Mouse (Mus musculus) ovary, postnatal 10 days (tissue): Measurements from ENCODE around the gene Dlx6.

Experiments used
- DNase-seq: peaks from one replicate; pipeline ENCODE4 v3.0.0; 2022; ENCODE audit warnings: low spot score

Dlx6 gene

DNA sequence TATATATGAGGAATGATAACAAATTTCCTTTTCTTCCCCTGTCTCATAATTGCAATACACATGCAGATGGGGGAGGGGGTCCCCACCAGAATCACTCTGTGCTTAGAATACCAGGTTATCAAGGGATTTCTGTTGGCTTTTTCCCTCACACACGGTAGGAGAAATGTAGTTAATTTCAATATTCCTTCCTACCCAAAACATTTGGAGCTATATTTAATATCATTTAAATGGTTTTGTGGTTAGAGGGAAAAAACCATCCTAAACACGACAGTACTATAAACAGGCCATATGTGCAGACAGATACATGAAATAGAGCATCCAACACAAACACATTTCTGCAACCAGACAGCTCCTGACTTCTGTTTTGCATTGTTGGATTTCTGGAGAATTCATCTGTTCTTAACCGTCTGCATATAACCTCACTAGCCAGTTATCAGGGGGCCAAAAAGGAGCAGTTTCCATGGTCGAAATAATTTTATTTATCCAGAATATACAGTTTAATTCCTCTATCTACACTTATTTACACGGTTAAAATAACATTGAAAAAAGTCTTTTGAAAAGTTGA lies 14.3 kb downstream of the Dlx6 start:
- DNase-seq = no peak

DNA sequence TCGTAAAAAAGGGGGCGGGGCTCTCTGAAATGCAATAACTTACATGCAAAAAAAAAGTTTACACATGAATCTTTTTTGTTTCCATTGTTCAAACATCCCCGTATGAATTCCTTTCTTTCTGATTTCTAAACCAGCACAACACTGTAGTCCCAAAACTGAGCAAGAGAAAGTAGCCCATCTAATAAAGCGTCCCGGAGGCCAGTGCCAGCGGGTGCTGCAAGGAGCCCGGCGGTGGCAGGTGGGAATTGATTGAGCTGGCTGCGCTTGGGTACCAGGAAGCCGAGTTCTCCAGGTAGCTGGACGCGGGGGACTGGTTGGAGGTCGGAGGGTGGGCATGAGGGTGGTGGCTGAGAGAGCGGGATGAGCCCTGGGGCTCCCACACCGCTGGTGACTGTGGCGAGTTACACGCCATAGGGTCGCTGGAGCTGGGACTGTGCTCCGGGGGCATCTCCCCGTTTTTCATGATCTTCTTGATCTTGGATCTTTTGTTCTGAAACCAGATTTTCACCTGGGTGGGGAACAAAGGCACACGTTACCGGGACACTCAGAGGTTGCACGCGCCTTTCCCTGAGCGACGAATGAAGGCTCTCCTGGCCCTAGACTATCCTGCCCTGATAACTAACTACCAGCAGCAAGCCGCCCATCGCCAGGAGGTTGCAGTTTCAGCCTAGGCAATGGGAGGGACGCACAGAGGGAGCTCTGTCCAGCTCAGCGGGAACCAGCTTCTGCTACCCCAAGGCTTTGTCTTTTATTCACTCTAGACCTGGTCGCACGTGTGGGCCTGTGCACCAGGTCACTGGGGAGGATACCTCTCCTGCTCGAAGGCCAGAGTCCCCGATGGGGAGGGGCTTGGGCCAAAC lies 15.1 kb downstream of the Dlx6 start:
- DNase-seq = no peak

DNA sequence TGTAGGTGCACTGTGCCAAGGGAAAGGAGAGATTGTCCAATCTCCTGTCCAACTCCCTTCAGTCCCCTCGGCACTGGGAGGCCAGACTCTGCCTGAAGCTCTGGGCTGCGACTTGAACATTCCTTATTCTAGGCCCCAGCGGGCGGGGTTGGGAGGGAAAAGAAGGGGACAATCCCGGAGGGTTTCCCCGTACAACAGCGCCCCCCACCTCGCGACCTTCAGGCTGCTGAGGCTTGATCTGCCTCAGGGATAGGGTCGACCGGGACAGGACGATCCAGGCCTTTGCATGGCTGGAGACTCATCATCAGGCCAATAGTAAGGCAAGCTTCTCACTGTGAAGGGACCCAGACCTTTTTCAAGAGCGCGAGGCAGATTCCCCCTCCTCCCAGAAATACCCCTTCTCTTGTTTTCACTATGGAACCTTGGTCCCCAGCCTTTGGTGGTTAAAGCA lies 15.7 kb downstream of the Dlx6 start:
- DNase-seq = no peak

DNA sequence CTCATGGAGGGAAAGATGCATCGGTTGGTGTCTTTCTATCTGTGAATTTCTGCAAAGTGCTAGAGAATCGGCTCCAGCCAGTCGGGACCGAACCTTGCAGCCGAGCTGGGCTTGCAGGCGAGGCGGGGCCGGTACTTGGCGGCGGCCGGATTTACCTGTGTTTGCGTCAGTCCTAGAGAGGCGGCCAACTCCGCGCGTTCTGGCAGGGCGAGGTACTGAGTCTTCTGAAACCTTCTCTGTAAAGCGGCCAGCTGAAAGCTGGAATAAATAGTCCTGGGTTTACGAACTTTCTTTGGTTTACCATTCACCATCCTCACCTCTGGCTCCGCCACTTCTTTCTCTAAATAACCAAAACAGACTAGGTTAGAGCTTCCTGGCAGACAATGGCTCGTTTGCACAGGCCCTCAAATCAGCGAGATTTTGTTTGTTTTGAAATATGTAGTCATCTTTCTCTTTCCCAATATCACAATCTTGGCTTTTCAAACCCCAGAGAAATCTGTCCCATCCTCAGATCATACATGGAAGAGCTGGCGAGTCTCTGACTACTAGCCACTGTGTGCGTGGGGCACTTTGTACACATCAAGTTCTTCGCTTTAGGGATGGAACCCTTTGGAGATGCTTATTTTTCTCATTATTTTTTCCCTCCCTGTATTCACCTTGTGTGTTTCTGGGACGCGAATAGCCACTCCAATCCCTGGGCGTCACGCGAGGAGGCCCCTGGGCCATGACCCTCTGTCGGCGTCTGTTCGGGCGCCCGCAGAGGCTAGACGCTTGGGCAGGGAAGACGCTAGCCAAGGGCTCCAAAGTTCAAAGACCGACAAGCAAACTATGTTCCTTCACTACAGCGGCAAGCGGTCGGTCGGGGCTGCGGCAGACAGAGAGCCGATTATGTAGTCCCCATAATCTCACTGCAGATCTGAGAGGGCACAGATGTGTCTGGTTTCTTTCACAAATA lies 16.5 kb downstream of the Dlx6 start:
- no peak for DNase-seq

DNA sequence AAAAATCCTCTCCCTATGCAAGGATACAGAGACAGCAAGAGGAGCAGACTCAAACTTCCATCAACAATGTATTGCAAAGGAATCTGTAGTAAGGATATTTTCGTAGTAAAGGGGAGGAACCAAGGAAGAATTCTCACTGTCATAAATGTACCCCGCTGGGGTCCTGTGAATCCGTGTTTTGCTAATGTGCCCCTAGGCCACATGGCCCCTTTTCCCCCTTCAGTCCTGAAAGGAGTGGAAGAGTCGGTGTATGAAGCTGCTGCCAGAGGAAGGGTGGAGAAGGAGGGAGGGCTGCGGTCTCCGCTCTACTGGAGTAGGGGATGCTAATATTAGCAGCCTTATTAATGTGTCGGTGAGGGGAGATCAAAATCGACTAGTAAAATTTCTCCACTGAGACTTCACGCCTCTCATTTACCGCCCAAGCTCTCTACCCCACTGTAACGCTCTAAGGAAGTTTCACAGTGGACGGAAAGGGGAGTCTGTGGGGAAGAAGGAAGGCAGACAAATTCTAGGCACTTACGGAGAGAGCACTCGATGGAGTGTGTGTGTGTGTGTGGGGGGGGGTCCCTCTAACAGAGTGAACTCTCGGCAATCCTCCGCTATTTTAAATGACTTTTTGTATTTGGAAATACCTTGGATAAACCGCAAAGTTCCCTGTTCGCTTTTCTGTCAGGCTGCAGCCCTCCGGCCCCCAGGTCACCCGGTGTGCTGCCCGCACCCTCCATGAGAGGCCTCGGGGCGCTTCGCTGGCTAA lies 17.4 kb downstream of the Dlx6 start:
- DNase-seq = no peak

GRCm38 (mm10) chr6:6881115-6881637 lies 18.0 kb downstream of the Dlx6 start:
- DNase-seq = no peak

DNA sequence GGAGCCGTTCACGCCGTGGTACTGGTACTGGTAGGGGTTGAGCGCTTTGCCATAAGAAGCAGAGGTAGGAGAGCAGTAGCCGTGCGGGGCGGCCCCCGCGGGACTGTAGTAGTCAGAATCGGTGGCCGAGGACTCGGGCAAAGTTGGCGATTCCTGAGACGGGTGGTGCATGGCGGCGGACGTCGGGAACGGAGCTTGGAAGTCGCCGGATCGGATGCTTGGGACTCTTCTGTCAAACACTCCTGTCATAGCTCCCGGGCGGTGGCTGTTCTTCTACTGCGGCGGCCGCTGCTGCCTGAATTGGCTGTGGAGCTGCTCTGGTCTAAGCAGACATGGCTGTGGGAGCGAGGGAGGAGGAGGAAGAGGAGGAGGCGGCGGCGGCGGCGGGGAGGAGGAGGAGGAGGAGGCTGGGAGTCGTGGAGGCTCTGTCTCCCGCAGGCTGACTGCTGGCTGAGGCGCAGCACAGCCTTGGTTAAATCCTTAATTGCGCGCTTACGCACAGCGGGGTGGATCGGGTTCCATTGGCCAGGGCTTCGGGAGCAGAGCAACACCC lies 18.6 kb downstream of the Dlx6 start, which contains the start of gene Dlx5:
Dlx5 (minus strand) TSS at position 448 of the 553 bp plus-strand sequence.
- DNase-seq = no peak

DNA sequence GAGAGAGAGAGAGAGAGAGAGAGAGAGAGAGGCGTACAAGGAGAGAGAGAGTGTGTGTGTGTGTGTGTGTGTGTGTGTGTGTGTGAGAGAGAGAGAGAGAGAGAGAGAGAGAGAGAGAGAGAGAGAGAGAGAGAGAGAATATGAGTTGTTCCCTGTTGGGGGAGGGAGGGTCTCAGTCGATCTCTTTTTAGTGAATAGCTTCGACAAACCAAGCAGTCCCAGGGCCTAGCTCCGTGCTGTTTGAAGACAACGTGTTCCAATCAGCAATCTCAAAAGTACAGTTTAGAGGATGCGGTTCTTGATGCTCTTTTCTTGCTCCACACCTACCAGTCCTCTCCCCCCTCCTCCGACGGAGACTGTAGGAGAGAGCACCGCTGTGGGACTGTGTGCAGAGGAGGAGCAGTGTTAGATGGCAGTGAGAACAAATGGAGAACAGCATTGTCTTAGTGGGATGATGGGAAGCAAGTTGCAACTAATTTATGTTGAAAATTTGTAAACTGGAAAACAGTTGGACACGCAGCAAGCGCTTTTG lies 19.2 kb downstream of the Dlx6 start:
- DNase-seq = no peak

DNA sequence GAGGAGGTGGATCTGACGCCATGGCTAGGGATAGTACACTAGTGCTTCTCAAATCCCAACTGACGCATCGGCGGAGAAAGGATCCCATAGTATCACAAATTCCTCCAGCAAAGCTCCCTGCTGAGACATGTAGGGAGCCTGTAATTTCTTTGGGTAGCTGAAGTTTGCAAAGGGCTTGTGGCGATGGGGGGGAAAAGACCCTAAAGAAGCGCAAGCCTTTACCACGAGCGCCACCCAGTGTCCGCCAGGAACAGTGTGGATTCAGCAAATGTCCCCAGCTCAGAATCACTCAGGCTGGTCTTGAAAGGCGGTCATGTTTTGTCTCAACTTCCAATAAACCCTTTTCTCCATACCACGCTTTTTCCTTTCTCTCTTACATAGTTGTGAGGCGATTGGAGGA lies 21.8 kb downstream of the Dlx6 start:
- no peak for DNase-seq

DNA sequence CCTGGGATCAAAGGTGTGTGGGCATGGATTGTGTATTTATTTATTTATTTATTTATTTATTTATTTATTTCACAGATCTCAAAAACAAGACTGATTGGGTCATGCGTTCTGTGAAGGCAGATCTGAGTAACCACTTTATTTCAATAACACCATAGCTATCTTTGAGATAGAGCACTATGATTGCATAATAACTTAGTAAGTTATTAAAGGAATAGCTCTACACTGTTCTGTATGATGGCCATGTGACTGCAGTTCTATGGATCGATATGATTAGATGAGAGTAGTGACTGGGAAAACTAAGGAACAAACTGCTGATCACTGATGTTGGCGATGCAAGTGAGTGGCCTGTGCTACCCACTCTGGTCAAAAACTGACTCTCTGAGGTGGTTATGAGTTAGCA lies 23.1 kb downstream of the Dlx6 start:
- no peak for DNase-seq

DNA sequence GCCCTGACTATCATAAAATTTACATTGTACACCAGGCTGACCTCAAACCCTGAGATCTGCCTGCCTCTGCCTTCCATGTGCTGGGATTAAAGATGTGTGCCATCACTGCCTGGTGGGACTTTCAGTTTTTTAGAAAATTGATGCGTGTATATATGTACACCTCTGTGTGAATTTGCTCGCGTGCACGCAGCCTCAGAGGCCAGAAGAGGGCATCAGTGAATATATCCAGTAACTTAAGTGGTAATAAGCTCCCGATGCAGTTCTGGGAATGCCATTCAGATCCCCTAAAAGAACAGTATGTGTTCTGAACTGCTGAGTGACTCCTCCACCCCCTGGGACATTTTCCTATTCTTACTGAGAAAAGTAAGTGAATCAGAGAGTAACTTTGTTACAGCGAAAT lies 26.9 kb downstream of the Dlx6 start:
- DNase-seq = no peak

DNA sequence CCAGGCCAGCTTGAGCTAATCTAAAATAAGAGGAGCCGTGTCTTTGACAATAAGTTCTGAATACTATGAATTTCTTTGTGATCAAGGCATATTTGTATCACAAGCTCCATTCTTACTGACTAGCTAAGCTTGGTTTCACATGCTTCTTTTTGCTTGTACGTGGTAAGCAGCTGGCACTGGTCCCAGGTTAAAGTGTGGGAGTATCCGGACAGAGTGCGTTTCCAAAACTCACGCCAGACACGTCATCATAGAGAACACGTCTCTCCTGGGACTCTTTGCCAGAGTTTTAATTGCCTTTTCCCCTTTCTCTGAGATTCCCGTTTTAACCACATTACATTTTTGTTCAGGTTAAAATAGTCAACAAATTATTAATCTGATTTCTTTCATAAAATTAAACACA lies 46.5 kb downstream of the Dlx6 start:
- peak; percentile 31 for DNase-seq

DNA sequence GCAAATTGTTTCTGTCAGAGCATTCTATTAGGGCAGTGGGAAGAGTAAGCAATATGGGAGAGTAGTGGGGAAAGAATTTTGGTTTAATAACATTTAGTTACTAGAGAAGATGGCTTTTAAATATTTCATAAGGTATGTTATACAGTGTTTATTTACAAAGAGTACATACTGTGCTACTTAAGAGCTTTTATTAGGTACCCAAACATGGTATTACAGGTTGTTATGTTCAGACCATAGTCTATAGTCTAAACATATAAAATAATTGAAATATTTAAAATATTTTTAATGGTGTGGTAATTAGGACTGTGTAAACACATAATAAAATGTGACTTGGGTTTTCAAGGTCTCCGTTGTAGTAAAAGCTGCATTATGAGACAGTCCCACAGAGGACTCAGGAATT lies 51.2 kb downstream of the Dlx6 start:
- DNase-seq = no peak

DNA sequence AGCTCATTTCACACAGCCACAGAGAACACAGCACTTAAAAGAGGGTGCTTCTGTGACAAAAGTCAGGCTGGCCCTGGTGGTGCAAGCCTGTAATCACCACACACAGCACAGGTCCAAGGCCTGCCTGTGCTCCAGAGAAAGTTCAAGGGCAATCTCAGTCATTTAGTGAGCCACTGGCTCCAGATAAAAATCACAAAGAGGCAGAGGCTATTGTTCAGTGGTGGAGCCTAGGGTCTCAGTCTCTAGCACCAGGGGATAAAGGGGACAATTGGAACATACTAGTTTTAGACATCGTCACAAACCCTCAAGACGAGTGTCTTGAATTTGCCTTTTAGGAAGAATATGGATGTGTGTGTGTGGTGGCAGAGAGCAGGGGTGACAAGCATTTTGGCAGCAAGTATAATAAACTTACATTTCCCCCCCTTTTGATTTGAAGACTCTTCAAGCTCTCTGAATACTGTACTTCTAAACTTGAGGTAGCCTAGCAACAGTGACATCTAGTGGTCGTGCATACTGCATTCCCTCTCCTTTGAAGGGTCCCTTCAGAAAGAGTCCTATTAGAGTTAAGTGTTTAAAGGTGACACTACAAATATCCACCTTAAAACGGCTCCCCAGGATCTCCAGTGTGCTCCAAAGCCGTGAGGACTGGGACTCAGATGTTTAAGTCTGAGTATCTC lies 51.9 kb downstream of the Dlx6 start:
- DNase-seq = no peak

DNA sequence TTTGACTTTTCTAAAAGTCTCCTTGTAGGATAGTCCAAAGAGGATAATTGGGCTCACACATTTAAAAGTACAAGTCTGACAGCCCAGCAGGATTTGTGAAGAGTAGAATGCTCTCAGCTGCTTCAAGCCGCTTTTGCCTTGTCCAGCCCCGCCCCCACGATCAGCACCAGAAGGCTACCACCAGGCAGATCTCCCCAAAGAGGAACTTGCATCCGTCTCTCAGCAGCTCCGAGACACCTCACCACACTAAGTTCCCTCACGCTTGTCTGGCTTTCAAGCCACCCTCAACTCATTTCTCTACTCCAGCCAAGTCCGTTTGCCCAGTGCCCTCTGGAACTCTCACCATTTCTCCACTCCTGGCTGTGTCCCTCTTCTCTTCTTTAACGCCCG lies 52.4 kb downstream of the Dlx6 start:
- no peak for DNase-seq

DNA sequence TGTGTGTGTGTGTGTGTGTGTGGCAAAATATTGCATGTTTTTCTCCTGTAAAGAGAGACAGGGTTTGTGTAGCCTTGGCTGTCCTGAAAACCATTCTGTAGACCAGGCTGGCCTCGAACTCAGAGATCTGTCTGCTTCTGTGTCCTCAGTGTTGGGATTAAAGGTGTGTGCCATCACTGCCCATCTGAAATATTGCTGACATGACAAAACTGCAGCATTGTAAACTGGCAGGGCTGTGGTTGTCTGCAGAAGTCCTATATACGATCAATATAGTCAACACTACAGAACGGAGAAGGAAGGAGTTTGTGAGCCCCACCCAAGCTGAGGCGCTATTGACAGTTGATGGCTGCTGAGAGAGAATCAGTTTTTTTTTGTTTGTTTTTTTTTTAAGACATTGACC lies 54.2 kb downstream of the Dlx6 start:
- DNase-seq = no peak
